Mouse (Mus musculus): ENCODE measurements around the gene 1700013F07Rik.
"Not testable (repeated sequence)": the region's sequence is repeated elsewhere in the genome, so short reads cannot be mapped to it uniquely, and the experiment has no call there.

1700013F07Rik gene

DNA sequence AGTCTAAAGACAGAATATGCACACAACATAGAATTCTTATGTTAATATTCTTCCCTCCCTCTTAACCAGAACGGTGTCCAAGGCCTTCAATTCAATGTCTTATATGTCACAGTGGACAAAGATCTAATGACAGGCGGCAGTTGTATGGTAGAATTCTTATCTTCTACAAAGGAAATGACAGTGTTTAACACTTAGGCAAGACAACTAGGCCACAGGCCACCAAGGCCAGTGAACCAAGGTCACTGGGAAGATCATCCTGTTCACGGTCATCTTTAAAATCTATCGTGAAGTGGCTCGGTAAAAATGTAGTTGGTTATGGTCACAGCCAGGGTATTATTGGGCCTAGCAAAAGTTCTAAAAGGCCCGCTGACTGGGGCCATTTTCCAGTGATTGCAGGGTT, at the start of gene 1700013F07Rik:
Gene 1700013F07Rik (plus strand): TSS at position 200 of the 400 bp plus-strand sequence.
- no peak for DNase-seq

DNA sequence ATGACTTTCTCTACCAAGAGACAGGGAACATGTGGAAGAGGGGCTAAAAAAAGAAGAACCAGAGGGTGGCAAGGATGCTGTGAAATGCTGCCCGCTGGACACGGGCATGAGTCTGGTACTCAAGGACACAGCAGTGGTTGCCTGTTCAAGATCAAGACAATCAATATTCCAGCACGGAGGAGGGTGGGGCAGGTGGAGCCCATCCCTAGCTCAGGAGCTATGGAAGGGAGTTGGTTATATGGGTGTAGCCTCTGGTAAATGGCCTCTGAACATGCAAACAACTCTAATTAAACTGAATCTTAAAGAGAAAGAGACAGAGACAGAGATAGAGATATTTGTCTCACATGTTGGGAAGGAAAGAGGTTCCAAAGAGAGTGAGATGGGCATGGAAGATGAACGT, 49.2 kb upstream of the 1700013F07Rik start:
- no peak for DNase-seq

- DNase-seq, result no peak
Measured at GRCm38 (mm10) chr3:108489968-108490367, 44.0 kb upstream of the 1700013F07Rik start.

GRCm38 (mm10) chr3:108494861-108495474, 39.0 kb upstream of the 1700013F07Rik start:
- DNase-seq, result no peak

DNA sequence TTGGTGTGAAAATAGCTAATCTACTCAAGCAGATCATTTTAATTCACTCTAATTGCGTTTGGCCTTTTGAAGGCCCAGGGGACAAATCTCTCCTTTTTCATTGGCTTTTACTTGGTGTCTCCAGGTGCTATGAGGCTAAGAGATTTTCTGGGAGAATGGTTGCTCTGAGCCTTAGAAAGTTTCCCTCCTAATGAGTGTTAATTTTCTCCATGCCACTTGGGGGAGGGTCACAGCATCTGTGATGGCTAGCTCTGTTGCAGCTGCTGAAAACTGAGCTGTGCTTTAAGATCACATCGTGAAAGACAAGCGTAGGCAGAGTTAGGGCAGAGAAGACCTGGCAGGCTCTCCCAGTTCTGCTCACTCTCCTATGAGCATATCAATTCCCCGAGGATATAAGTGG, 38.5 kb upstream of the 1700013F07Rik start:
- DNase-seq, result no peak

DNA sequence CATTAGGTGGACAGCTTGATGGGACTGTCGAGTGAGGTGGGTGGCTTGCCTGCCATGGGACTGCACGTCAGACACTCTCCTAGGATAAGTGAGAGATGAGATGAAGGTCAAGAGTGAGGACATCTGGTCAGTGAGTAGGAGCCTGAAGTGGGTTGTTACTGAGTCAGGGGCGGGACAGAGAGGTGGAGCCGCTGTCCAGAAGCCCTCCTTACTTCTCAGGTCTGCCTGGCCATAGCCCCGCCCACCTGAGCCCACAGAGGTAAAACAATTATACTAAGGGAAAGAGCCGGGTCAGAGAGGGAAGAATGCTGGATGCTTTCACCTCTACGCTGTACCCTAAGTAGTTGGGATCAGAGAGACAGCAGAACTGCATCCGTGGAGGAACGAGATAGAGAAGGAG, 36.3 kb upstream of the 1700013F07Rik start:
- DNase-seq, result no peak

DNA sequence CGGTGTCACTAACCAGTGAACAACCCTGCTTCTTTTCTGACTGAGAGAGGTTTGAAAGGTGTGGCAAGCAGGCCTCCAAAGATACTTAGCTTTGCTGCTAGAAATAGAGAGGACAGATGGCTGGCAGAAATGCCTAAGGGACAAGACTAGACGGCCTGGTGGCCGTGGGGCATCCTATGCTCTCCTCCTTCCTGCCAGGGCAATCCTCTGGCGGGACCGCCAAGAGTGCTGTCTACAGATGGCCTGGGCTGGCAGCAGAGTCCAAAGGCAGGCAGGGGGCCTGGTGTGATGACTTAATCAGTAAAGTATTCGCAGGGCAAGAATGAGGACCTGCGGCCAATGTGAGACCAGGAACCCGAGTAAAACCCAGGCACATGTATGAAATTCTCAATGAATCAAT, 34.1 kb upstream of the 1700013F07Rik start:
- peak; percentile 94 to 95 for DNase-seq

GRCm38 (mm10) chr3:108501411-108501810, 32.5 kb upstream of the 1700013F07Rik start:
- DNase-seq, result not testable (repeated sequence)

- no peak for DNase-seq
Measured at GRCm38 (mm10) chr3:108503908-108504307, 30.0 kb upstream of the 1700013F07Rik start.

DNA sequence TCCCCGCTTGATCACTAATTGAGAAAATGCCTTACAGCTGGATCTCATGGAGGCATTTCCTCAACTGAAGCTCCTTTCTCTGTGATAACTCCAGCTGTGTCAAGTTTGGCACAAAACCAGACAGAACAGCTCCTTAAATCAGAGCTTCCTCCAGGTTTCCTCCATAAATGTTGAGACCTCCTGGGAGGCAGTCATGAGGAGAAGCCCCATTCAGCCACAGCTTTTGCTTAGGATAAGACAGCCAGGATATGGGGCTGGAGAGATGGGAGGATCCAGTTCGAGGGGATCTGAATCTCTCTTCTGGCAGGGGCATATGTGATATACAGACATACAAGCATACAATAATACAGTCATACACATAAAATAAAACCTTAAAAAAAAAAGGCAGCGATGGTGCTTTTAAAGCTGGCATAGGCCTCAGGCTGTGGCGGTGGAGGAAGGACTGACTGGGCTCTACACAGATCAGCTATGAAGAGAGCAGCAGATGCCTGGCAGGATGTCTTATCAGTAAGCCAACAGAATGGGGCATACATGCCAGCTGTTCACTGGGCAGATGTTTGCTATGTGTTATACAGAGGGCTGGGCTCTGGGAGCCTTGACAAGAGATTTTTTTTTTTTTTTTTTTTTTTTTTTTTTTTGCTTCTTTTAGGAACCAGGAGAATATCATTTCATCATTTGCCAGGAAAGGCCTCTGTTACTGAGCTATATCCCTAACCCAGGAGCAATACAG, 25.0 kb upstream of the 1700013F07Rik start:
- DNase-seq, result no peak

GRCm38 (mm10) chr3:108510156-108510555, 23.8 kb upstream of the 1700013F07Rik start:
- DNase-seq, result no peak

- DNase-seq, result no peak
Measured at GRCm38 (mm10) chr3:108510716-108511483, 23.1 kb upstream of the 1700013F07Rik start.

GRCm38 (mm10) chr3:108513465-108513864, 20.5 kb upstream of the 1700013F07Rik start:
- DNase-seq, result no peak

DNA sequence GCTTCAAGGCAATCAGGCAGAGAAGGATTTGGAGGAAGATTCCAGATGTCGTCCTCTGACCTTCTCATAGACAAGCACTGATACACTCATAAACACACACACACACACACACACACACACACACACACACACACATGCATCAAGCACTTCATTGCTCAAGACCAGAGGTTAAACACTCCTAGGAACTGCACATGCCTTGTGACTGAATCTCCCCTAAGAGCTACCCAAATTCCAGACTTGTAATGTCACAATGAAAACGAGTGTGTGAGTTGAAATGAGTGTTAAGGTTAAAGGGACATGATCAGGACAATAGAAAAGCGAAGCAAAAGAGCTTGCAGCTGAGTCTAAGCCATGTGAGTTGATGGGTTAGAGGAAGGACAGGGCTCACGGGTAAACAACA, 15.7 kb upstream of the 1700013F07Rik start:
- no peak for DNase-seq

DNA sequence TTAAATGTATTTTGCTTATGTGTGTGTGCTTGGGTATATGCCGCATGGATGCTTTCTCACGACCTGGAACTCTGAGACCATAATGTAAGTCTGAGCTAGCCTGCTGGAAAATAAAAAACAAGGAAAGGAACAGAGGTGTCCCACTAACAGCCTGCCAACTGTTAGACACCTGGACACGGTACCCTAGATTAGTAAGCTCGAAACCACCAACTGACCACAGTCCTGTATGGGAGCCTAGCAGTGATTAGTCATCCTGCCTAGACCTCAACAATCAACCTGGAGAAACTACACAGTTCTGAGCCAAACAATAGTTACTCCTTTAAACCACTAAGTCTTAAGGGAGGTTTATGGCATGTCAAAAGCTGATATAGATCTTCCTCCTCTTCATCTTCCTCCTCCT, 10.5 kb upstream of the 1700013F07Rik start:
- DNase-seq, result no peak

GRCm38 (mm10) chr3:108528489-108528888, 5.5 kb upstream of the 1700013F07Rik start:
- DNase-seq, result no peak

DNA sequence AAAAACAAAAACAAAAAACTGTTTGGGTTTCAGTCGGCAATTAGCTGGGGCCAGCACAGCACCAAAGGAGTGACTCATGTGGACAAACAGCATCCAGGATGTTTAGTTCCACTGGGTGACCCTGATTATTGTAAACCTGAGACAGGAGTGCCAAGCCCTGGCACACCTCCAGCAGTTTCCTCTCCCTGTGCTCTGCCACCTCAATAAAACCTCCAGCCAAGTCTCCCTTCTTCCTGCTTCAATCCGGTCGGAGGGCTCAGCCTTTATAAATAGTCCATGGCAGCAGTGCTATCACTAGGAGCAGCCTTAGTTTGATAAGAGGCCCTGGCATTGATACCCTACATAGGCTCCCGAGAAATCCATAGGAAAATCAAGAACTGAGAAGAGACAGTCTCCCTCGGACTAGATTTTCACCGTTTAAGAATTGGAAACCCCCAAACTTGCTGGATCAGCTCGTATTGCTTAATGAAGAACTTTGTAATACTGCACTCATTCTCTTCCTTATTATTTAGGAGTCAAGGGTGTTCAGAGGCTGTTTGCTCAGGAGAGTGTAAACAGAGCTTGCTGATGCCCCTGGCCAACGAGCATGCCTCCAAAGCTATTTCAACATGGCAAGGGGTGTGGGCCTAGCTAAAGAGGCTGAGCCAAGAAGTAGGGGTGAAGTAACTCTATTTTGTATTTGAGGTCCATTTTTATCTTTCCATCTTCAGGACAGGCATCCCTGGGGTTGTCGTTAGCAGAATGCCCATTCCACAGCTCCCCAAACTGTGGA, 650 bp upstream of the 1700013F07Rik start:
- DNase-seq, result peak; percentile 16 to 21

- DNase-seq, result no peak
Measured at GRCm38 (mm10) chr3:108535896-108536516, 2.1 kb downstream of the 1700013F07Rik start.

- DNase-seq, result peak; percentile 28 to 52
Measured at GRCm38 (mm10) chr3:108536517-108537260, 2.7 kb downstream of the 1700013F07Rik start, which contains the start of gene 5330417C22Rik. Gene 5330417C22Rik (minus strand): TSS chr3:108536536.

GRCm38 (mm10) chr3:108537303-108537702, 3.4 kb downstream of the 1700013F07Rik start:
- DNase-seq, result peak; percentile 83 to 85

DNA sequence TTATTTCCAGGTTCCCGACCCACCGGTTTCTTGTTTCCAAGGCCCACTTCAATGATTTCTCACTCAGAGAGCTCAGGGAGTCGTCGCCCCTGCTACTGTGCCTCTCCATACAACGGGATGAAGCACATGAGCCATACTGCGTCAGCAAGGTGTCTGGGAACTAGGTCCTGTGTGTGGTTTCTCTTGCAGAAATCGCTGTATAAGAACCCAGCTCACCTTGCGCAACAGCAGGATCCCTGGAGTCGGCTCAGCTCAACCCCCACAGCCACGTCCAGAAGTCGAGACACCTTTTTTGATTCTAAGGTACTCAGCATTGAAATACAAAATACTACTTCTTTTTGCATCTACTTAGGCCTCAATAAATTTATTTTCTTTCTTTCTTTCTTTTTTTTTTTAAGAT, 8.3 kb downstream of the 1700013F07Rik start:
- DNase-seq, result no peak
